Mouse (Mus musculus) splenic B cell, adult 2 months (primary cell): ENCODE results near the gene Sipa1l2.

Source experiments
- DNase-seq: peaks from one replicate; pipeline ENCODE4 v3.0.0-alpha.2; 2011; ENCODE audit warnings: low read depth, low spot score
- H3K27me3 ChIP-seq: 2 replicates; pipeline ENCODE4 v1.6.1; 2012; ENCODE audit warnings: mild to moderate bottlenecking, low read length, moderate library complexity, mixed read lengths; ENCODE audit not compliant: control insufficient read depth, poor library complexity, insufficient read depth, severe bottlenecking
- H3K36me3 ChIP-seq: 2 replicates; pipeline ENCODE4 v1.6.1; 2012; ENCODE audit warnings: mild to moderate bottlenecking, low read length, moderate library complexity, mixed read lengths; ENCODE audit not compliant: control insufficient read depth, poor library complexity, insufficient read depth, severe bottlenecking

Sipa1l2 gene

GRCm38 (mm10) chr8:125569533-125570365 lies at the start of gene Sipa1l2:
Gene Sipa1l2 (minus strand): TSS chr8:125569808.
- DNase-seq: peak; percentile 98
- no peaks in the 10 kb centered on the region for H3K36me3 ChIP-seq
- no peaks in the 10 kb centered on the region for H3K27me3 ChIP-seq

- no peak for DNase-seq
- Histone ChIP-seq H3K36me3 (no peaks in the 10 kb centered on the region), H3K27me3 (no peaks in the 10 kb centered on the region)
These were observed 49.1 kb upstream of the Sipa1l2 start for GRCm38 (mm10) chr8:125618543-125619335.

DNA sequence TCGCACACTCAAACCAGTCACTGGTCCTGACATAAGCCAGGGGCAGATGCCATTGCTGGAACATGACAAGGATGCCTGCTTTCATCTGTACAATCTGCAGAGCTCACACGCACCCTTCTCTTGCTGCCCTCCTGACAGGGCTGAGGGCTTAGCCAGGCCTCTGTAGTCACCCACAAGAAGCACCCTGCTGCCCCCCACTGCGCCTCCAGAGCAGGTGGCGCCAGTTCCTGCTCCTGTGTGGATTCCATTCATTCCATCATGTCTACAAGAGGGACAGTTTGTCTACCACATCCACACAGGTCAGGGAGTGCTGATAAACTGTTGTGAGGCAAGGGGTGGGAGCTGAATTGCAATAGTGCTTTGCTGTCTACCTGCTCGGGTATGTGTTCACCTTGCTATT lies 47.3 kb upstream of the Sipa1l2 start:
- H3K27me3 ChIP-seq: no peaks in the 10 kb centered on the region
- no peak for DNase-seq
- H3K36me3 ChIP-seq: no peaks in the 10 kb centered on the region

DNA sequence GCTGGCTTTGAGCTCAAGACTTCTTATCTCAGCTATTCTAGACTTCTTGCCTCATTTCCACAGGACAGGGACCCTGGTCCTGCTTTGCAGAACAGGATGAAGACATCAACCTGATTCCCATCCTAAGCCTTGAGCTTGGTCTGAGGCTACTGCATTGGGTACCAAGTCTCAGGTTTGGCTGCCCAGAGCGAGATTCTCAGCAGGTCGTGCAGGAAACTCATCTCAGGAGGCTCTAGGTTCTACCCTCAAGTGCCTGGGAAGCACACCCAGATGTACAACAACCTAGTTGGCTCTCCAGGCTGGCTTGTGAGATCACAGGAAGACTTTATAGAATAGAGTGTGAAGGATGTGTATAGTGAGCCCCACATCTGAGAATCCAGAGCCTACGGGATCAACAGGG lies 46.4 kb upstream of the Sipa1l2 start:
- Histone ChIP-seq H3K27me3 (no peaks in the 10 kb centered on the region), H3K36me3 (no peaks in the 10 kb centered on the region)
- DNase-seq: no peak

GRCm38 (mm10) chr8:125613552-125613951 lies 43.9 kb upstream of the Sipa1l2 start:
- DNase-seq: no peak
- Histone ChIP-seq H3K36me3 (no peaks in the 10 kb centered on the region), H3K27me3 (no peaks in the 10 kb centered on the region)

GRCm38 (mm10) chr8:125611799-125612560 lies 42.4 kb upstream of the Sipa1l2 start:
- H3K27me3 ChIP-seq: no peaks in the 10 kb centered on the region
- no peak for DNase-seq
- H3K36me3 ChIP-seq: no peaks in the 10 kb centered on the region

GRCm38 (mm10) chr8:125611024-125611798 lies 41.6 kb upstream of the Sipa1l2 start:
- Histone ChIP-seq H3K36me3 (no peaks in the 10 kb centered on the region), H3K27me3 (no peaks in the 10 kb centered on the region)
- no peak for DNase-seq

- Histone ChIP-seq H3K36me3 (no peaks in the 10 kb centered on the region), H3K27me3 (no peaks in the 10 kb centered on the region)
These were observed 40.1 kb upstream of the Sipa1l2 start for GRCm38 (mm10) chr8:125609737-125610136.

GRCm38 (mm10) chr8:125607714-125608223 lies 38.2 kb upstream of the Sipa1l2 start:
- DNase-seq: no peak
- H3K27me3 ChIP-seq: no peaks in the 10 kb centered on the region
- no peaks in the 10 kb centered on the region for H3K36me3 ChIP-seq

More at GRCm38 (mm10) chr8:125609737-125610136, 40.1 kb upstream of the Sipa1l2 start:
- DNase-seq: no peak

GRCm38 (mm10) chr8:125606937-125607336 lies 37.3 kb upstream of the Sipa1l2 start:
- H3K36me3 ChIP-seq: no peaks in the 10 kb centered on the region
- no peak for DNase-seq

DNA sequence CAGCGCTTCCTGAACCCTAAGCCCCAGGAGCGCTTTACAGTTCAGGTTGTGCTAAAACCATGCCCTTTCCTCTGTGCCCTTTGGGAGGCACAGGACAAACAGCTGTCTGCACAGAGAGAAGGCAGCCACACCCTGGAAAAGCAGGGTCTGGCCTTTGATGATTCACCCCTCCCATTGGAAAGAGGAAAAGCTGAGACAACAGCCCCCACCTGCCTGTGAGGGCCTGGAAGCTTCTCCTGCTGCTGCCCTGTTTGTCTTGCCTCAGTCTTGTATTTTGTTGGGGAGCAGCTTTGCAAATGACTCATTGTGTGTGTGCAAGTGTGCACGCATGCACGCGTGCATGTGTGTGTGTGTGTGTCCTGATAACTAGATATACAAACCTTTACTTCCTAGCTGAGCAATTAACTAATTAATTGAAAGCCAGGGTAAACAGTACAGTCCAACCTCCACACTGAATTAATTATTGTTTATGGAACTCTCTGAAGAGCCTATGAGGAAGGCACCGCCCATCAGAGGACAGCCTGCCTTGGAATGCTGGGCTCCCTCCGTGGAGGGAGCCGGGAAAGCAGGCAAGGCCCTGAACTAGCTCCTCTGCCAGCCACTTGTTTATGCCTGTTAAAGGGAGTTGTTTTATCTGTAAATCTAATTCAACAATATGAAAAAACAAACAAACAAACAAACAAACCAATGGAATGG lies 35.4 kb upstream of the Sipa1l2 start:
- H3K27me3 ChIP-seq: no peaks in the 10 kb centered on the region
- no peaks in the 10 kb centered on the region for H3K36me3 ChIP-seq
- no peak for DNase-seq

More at GRCm38 (mm10) chr8:125606937-125607336, 37.3 kb upstream of the Sipa1l2 start:
- no peaks in the 10 kb centered on the region for H3K27me3 ChIP-seq

DNA sequence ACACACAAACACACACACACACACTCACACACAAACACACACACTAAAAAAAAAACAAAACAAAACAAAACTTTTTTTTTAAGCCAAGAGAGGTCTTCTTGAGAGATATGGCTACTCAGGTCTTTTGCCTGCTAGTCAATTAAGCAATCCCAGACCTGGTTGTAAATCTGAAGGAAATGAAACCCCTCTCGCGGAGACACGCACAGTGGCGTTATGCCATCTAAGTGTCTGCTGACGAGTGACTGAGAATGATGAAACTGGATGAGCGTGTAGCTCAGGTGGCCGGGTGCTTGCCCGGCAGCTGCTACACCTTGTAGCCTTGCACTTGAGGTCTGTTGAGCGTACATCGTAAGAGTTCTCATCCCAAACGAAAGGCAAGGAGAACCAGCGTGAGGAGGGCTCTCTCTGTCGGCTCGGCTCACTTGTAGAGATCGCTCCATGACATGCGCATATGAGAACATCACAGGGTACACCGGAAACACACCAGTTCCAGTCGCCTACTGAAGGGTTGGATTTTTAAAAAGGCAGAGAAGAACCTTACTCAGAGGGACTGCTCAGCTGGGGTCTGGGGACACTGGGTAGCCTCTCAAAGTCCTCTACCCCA lies 34.7 kb upstream of the Sipa1l2 start:
- DNase-seq: peak; percentile 16
- Histone ChIP-seq H3K36me3 (no peaks in the 10 kb centered on the region), H3K27me3 (no peaks in the 10 kb centered on the region)

DNA sequence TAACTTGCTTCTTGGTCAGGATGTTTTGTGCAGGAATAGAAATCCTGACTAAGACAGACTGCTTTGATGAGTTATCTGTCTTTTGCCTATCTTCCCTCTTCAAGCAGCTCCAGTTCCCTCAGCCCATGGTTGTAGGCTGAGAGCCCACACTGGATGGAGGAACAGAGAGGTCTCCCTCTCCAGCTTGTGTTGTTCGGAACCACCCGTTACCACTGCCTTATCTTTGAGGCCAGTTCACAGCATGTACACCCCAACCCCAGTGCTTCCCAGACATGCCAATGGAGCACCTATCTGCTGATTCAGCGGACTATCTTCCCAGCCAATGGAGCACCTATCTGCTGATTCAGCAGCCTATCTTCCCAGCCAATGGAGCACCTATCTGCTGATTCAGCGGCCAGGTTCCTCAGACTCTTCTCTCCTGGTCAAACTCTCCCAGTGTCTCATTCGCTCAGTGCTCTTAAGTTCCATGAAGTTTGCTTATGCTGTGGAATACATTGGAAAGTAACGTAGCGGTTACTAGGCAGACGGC lies 33.8 kb upstream of the Sipa1l2 start:
- DNase-seq: no peak
- H3K36me3 ChIP-seq: no peaks in the 10 kb centered on the region
- no peaks in the 10 kb centered on the region for H3K27me3 ChIP-seq
